Mouse (Mus musculus): ENCODE measurements around the gene Gm26620.

Gene Gm26620

GRCm38 (mm10) chr1:170868905-170869283 is 16.0 kb upstream of the Gm26620 start:
- in situ Hi-C loops (cut with MseI, MboI) = no loop called here

DNA sequence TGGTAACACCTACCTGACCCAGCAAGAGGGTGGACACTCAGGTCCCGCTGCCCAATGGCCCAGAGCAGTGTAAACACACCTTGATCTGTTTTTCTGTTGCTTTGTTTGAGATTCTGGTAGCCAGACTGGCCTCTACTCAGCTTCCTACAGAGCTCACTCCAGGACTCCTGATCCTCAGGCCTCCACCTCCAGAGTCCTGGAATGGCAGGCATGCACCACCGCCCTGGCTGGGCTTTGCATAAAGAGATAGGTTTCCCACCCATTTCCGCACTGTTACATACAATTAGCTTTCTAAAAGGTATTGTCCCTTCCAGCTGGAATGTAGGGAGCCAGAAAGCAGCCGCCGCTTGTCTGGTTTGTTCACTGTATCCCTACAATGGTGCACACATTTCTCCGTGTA is 13.5 kb upstream of the Gm26620 start:
- in situ Hi-C loops (cut with MseI, MboI) = no loop called here

GRCm38 (mm10) chr1:170871961-170872360 is 12.9 kb upstream of the Gm26620 start:
- in situ Hi-C loops (cut with MseI, MboI) = no loop called here

- in situ Hi-C loops (cut with MseI, MboI) = no loop called here
Measured at GRCm38 (mm10) chr1:170875676-170876075, 9.2 kb upstream of the Gm26620 start.

- in situ Hi-C loops (cut with MseI, MboI) = no loop called here
Measured at GRCm38 (mm10) chr1:170876906-170877305, 8.0 kb upstream of the Gm26620 start.

DNA sequence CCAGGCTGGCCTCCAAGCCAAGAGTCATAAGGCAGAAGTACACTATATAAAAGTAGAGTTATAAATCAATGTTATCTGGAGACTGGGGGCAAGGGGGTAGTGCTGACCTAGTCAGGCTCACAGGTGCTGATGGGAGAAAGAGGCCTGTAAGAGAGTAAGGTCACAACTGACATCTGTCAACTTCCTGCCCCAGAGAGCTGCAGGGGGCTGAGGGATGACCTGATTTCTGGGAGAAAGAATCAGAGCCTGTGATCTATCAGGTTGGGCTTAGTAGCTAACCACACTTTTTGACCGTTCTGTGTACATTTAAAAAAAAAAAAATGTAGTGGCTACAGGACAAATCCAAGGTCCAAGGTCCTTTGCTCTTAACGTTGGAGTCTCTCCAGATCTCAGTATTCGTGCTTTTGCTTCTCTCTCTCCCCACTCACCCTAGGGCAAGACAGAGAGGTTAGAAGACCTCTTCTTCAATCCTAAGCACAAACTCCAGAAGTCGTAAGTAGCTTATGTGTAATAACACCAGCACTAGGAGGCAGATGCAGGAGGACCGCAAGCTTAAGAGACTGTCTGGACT is 1.9 kb upstream of the Gm26620 start:
- in situ Hi-C loops (cut with MseI, MboI) = no loop called here

DNA sequence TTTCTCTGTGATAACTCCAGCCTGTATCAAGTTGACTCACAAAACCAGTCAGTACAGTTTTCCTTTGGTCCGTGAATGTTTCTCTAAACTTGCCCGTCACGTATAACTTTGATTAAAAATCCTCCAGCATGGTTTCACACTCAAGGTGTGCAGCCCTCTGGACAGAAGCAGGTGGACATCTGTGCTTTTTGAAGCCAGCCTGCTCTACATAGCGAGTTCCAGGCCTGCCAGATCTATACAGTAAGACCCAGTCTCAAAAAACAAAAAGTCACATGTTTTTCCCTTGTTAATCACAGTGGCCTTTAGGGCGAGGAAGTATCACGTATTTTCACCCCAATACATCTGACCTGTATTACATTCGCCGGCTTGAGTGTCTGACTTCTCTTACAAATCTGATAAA is 475 bp upstream of the Gm26620 start:
- in situ Hi-C loops (cut with MseI, MboI) = no loop called here

DNA sequence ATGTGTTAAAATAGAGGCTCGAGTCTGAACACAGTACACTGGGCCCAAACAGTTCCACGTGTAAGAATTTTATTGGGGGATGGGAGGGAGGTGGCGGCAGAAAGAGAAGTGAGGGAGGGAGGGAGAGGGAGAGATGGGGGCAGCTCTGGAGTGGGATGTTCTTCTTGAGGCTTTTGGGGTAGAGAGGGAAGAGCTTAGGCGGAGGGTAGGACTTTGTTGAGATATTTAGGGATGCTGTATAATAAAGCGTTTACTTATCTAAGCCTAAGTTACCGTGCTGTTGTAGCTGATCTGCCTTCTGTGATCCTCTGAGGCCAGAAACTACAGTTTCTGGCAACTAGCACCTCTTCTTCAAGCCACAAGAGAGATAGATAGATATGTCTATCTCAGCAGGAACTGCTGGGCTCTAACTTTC is 1.2 kb downstream of the Gm26620 start:
- in situ Hi-C loops (cut with MseI, MboI) = no loop called here

DNA sequence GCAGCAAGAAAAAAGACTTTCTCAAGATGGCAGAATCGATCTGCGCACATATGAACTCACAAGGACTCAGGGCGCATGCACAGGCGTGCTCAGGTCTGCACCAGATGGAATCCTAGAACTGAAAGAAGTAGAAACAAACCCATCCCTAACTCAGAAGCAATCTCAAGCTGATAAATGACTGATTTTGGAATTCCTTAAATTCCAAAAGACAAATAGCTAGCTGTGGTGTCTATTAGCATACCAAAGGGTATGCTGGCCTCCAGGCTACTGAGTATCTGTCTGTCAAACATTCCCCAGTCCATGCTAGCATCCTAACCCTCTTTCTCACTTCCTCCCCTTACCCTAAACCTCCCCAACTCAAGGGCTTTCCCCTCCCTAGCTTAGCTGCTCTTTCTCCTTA is 4.4 kb downstream of the Gm26620 start:
- in situ Hi-C loops (cut with MseI, MboI) = no loop called here

DNA sequence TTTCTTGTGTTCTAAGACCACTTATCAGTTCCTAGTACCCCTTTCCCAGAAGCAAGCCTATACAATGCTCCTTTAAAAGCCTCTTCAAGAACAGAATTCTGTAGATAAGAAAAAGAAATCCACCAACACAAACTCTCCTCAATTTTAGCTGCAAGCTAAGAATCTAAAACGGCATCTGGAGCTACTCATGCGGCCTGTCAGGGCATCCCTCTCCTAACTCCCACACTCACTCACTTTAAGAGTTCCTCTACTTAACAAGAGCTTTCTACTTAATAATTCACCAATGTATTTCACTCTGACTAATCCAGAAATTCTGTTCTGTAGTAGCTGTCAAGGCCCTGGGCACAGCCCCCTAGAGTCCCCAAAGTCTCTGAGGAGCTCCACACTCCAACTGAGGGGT is 6.8 kb downstream of the Gm26620 start:
- in situ Hi-C loops (cut with MseI, MboI) = no loop called here

GRCm38 (mm10) chr1:170892279-170892678 is 7.4 kb downstream of the Gm26620 start:
- in situ Hi-C loops (cut with MseI, MboI) = no loop called here

DNA sequence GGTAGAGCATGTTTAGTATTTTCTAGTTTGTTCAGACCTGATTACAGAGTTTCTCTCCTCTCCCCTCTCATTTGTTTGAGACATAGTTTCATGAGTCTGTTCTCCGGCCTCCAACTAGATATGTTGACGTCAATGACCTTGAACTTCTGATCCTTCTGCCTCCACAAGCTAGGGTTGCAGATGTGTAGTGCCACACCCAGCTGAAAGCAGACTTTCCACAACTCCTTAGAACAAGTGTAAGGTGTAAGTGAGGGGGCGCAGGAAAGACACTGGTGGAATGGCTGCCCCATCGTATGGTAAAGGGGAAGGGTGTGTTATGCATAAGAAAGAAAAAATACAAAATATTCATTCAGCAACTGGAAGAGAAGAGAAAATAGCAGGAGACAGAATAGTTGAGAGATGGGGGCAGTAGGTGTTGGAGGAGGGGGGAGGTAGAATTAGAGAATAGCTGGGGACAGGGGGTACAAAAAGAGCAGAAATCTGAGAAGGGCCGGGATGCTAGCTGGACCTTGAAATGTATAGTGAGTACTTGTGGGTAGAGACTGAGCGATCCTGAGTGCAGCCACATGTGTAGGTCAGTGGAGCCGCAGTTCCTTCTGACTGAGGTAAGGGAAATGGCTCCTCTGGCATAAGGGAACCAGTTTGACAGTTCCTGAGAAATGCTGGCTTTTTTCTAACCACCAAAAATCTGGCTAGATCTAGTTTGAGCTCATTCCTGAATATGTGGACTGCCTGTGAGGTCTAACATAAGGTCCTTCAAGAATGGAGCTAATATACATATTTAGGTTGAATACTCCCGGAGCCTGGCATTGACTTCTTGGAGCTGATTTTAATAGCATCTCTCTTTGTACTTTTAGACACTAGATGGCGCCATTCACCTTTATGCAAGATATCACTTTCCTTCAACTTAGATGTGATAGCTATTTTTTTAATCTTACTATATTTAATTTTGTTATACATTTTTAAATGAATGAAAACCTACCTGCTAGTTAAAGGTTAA is 10.0 kb downstream of the Gm26620 start:
- in situ Hi-C loops (cut with MseI, MboI) = loop anchor here (5.0 kb wide), 1 partner anchor 102 kb away; no protein-coding TSS in a partner anchor

DNA sequence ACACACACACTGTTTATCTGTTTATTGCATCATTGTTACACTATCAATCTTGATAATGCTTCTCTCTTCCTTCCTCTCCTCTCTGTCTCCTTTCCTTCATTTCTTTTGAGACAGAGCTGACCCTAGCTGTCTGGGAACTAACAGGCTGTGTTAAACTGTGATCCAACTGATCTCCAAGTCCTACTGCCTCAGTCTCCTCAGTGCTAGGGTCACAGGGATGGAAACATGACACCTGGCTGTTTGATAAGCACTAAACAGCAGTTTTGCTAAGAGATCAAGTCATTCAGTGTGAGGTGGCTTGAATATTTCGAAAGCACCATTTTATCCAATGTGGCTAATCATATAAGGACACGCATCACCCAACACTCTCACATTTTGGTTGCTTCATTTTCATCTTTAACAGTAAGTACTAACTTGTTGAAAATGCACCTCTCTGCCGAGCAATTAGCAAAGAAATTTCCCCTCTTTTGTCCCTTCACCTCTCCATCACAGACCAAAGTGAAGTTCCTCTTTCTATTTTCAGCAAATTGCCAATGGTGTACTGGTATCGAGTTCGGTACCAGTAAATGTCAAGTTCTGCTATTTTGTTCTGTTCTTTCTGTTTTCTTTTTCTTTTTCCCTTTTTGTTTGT is 11.9 kb downstream of the Gm26620 start:
- in situ Hi-C loops (cut with MseI, MboI) = loop anchor here (5.0 kb wide), 1 partner anchor 101 kb away; no protein-coding TSS in a partner anchor

DNA sequence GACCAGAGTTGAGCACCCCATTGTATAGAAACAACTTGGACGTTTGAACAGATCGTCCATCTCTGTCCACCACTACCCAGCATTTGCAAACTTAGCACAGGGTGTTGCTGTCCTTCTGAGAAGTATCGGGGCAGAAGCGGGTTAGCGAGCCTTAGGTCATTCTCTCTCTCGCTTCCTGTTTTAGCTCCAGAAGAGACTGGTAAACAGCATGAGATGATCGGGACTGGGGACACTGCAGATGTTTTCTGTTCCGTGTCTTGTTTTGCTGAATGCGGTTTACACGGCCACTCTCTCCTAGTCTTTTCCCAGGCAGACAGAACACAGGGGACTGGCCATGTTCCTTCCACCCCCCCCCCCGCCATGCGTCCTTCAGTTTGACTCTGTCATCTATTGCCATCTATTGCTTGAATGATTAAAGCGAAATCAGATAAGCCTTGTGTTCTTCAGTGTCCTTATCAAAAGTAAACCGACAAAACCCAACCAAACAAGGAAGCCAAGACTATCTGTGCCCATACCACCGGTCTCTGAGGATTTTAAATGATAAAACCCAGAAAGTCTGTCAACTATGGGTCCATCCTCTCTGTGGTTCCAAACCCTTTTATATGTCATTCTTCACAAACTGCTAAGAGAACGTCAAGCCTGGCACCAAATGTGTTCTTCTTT is 13.7 kb downstream of the Gm26620 start:
- in situ Hi-C loops (cut with MseI, MboI) = loop anchor here (5.0 kb wide), 1 partner anchor 99 kb away; no protein-coding TSS in a partner anchor

DNA sequence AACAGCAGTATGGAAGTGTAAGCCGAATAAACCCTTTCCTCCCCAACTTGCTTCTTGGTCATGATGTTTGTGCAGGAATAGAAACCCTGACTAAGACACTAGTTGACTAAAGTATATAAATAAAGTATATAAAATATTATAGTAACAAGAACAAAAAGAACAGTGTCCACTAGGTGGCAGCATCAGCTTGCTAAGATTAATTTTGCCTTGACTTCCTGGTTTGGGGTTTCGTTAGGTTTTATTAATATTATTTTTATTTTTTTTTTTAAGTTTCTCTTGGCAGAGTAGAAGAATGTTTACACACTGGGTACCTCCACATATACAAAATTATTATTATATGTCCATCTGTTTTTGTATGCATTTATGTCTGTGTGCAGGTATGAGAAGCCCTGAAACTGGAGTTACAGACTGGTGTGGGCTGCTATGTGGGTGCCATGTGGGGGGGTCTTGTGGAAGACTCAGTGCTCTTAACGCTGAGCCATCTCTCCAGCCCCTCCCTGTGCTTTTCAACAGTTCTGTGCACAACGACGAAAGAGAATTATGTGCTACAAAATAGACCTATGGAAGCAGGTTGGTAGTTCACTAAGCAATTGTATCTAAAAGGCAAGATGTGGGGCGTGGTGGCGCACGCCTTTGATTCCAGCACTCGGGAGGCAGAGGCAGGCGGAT is 16.1 kb downstream of the Gm26620 start:
- in situ Hi-C loops (cut with MseI, MboI) = no loop called here

- in situ Hi-C loops (cut with MseI, MboI) = no loop called here
Measured at GRCm38 (mm10) chr1:170901536-170902238, 16.8 kb downstream of the Gm26620 start.

DNA sequence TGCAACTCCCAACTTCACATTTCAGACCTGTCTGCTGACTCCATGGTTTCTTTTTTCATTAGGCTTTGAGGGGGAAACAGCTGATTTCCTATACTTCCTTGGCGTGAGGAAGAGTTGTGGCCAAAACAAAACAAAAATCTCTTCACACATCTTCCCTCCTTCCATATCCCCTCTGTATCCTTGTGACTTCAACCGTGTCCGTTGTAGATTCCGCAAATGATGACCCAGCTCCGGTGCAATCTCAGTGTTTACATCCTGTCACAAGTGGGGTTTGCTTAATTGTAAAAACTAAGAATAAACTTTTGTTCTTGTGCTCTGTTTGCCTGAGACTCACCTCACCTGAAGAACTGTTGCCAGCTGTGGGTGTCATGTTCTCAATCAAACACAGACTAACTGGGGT is 18.6 kb downstream of the Gm26620 start:
- in situ Hi-C loops (cut with MseI, MboI) = no loop called here

DNA sequence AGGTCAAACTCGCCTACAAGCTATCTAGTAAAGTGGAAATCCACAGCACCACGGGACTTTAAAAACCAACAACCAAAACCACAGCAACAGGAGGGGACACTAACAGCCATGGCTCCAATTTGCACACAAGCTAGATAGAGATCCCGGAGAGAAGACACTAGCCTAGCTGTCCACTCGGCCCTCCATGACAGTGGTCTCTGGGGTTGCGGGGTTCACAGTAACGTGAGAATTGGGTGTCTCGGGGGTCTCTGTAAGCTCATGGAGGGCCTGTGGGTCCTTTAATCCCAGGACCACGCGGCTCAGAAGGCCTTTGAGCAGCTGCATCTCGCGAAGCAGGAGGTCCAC is 22.2 kb downstream of the Gm26620 start:
- in situ Hi-C loops (cut with MseI, MboI) = no loop called here

DNA sequence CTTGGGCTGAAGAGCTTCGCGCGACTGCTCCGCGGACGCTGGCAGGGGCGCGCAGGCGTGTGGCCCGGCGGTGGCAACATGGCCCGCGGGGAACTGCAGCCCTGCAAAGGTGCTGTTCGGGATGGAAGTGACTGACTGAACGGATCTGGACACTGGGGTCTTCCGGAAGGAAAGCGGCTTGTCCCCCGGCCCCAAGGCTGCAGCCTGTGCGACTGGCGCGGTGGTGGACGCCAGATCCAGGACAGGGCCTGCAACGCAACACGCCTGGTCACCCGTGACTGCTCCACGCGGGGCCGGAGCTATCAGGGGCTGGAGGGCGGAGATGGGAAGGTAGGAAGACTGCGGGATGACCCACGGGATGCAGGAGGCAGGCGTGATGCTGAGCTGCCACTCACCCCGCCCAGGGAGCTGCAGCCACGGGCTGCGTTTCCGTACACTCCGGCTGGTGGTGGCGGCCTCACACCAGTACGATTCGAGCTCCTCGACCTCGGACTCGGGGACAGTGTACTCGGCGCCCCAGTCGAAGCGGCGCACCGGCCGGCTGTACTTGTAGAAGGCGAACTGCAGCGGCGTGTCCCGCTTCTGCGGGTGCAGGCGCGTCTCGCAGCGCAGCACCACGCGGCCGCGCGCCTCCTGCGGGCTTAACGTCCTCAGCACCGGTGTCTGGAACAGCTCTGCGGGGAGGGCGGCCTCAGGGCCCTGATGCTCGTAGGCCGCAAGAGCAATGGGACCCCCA is 22.8 kb downstream of the Gm26620 start:
- in situ Hi-C loops (cut with MseI, MboI) = no loop called here

DNA sequence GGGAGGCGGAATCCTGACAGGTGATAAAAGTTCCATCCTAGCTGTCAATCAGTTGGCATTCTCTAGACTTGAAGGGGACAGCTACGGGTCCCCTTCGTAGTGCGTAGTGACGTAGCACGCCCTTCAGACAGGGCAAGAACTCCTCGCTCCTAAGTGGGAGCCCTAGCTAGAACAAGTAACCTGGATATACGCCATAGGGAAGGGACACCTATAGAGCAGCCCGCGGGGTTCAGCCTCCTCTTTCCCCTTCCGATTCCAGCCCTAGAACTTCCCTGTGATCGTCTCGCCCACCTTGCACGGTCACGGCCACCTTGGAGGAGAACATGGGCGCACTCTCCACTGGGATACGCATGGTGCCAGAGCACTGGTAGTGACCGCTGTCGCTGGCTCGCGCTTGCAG is 23.5 kb downstream of the Gm26620 start:
- in situ Hi-C loops (cut with MseI, MboI) = no loop called here

Measured in mouse trophoblast stem cell (cell line).